Comparison of ENCODE assay signal across 10 mouse cellular contexts in the genomic region with DNA sequence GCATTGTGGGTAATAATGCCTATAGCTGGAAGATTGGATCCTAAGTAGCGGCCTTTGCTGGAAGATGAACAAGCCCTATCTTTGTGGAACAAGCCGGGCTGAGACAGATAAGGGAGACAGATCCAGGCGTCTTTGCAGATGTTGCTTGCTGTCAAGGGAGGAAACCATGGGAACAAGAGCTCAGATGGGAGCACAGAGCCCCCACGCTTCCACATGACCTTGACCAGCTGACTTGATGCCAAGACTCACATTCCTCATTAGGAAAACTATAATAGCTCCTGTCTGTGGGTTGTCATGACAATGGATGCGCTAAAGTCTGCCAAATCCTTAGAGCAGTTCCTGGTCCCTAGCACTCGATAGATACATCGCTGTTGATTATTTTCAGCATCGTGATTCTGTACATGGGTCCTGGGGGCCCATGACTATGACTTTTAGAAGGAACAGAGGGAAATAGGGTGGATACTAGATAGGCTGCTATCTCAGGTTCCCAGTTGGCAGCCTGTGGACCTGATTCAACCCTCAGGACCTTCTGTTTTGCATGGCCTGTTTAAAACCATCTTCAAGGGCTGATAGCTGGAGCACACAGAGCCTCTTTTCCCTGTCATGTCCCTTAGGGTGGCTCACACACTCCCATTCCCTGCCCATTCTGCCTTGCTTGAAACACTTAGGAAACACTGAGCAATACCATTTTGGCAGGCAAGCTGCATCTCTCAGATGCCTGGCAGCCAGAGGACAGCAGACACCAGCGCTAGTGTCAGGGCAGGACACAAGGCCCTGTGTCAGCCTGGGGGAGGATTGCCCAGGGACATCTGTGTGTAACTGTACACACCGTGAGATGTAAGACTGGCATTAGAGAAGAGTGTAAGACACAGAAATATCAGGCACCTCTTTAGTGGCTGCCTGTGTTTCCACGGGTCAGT. TPM values are rescaled to one million over a fixed set of nuclear protein-coding genes. Genes with fewer than 3 reads are reported as not detected.
DNase-seq lines count a peak whose midpoint lies in the region; ATAC-seq and TF ChIP-seq lines count a peak whose summit lies in the region.
"Had no signal": no experiment of that assay in that cellular context is flagged by ENCODE, and none has a peak within 500 bp of the region (broad histone marks: within the 10 kb centered on the region; RNA-seq: fewer than 3 reads in every experiment).

No protein-coding gene starts in this region.

- no peak overlapping the region for H3K4me3 ChIP-seq in forebrain, embryonic 14.5 days (ENCODE audit: low read depth, low read length)
- H3K4me3 ChIP-seq in forebrain, embryonic 11.5 days (ENCODE audit: low read depth, low read length), result no peak overlapping the region
- no peak overlapping the region for H3K4me3 ChIP-seq in neural tube, embryonic 15.5 days (replicated peaks)
- no peak overlapping the region for H3K4me3 ChIP-seq in stomach, postnatal 0 days (ENCODE audit: low read depth, low read length)
- H3K4me3 ChIP-seq: neural tube, embryonic 12.5 days had no signal

- no peak overlapping the region for H3K4me2 ChIP-seq in forebrain, embryonic 14.5 days (ENCODE audit: low read length)
- no peak overlapping the region for H3K4me2 ChIP-seq in forebrain, embryonic 11.5 days (ENCODE audit: low read depth, low read length, severe bottlenecking)
- no peak overlapping the region for H3K4me2 ChIP-seq in neural tube, embryonic 15.5 days
- H3K4me2 ChIP-seq in stomach, postnatal 0 days (replicated peaks; ENCODE audit: low read depth), result no peak overlapping the region
- H3K4me2 ChIP-seq: neural tube, embryonic 12.5 days had no signal

- H3K4me1 ChIP-seq in forebrain, embryonic 14.5 days (ENCODE audit: control insufficient read depth, insufficient read depth, low read length), result no peaks in the 10 kb centered on the region
- H3K4me1 ChIP-seq in forebrain, embryonic 11.5 days (replicated peaks; ENCODE audit: control insufficient read depth, insufficient read depth, low read length), result no peaks in the 10 kb centered on the region
- peaks cover 15% of the 10 kb centered on the region for H3K4me1 ChIP-seq in neural tube, embryonic 15.5 days
- no peaks in the 10 kb centered on the region for H3K4me1 ChIP-seq in stomach, postnatal 0 days (replicated peaks; ENCODE audit: control insufficient read depth, insufficient read depth)
- H3K4me1 ChIP-seq: neural tube, embryonic 12.5 days had no signal

- H3K27ac ChIP-seq in forebrain, embryonic 14.5 days (ENCODE audit: low read depth, low read length), result peak overlapping the region; percentile 14; the same call in 1 of the 2 replicates
- H3K27ac ChIP-seq in forebrain, embryonic 11.5 days (ENCODE audit: low read depth, low read length), result no peak overlapping the region
- peak overlapping the region; percentile 1 for H3K27ac ChIP-seq in neural tube, embryonic 15.5 days (replicated peaks)
- H3K27ac ChIP-seq in stomach, postnatal 0 days (replicated peaks), result no peak overlapping the region
- H3K27ac ChIP-seq: neural tube, embryonic 12.5 days had no signal

- TF ChIP-seq CTCF in stomach, postnatal 0 days (IDR thresholded peaks at IDR 0.05; ENCODE audit: low read depth), result no peak

- H3K36me3 ChIP-seq in forebrain, embryonic 14.5 days (ENCODE audit: control insufficient read depth, insufficient read depth, low read length), result no peaks in the 10 kb centered on the region
- H3K36me3 ChIP-seq in forebrain, embryonic 11.5 days (ENCODE audit: control insufficient read depth, insufficient read depth, low read length), result no peaks in the 10 kb centered on the region
- no peaks in the 10 kb centered on the region for H3K36me3 ChIP-seq in neural tube, embryonic 15.5 days
- H3K36me3 ChIP-seq in stomach, postnatal 0 days (ENCODE audit: control insufficient read depth, insufficient read depth, low read length), result no peaks in the 10 kb centered on the region
- H3K36me3 ChIP-seq: neural tube, embryonic 12.5 days had no signal

- DNase-seq in forebrain, embryonic 14.5 days (ENCODE audit: low spot score), result peak; percentile 33
- no peak for DNase-seq in forebrain, embryonic 11.5 days (ENCODE audit: low spot score)
- no peak for DNase-seq in neural tube, embryonic 10.5 days (ENCODE audit: extremely low spot score, low spot score)
- peak; percentile 70 to 78 for DNase-seq in left cerebral cortex, adult 9 months (ENCODE audit: low spot score in 2 of 2)
- peak; percentile 81 for DNase-seq in testis, postnatal 10 days (ENCODE audit: low spot score)
- no peak for DNase-seq in stomach, postnatal 0 days (ENCODE audit: low spot score)
- no peak for DNase-seq in cerebellum, adult 8-10 months

- H3K27me3 ChIP-seq in forebrain, embryonic 14.5 days (replicated peaks; ENCODE audit: control insufficient read depth, insufficient read depth, low read length), result no peaks in the 10 kb centered on the region
- H3K27me3 ChIP-seq in forebrain, embryonic 11.5 days (ENCODE audit: control insufficient read depth, insufficient read depth, low read length), result no peaks in the 10 kb centered on the region
- H3K27me3 ChIP-seq in neural tube, embryonic 15.5 days (replicated peaks), result no peaks in the 10 kb centered on the region
- H3K27me3 ChIP-seq in stomach, postnatal 0 days (ENCODE audit: control insufficient read depth, insufficient read depth, low read length), result no peaks in the 10 kb centered on the region
- H3K27me3 ChIP-seq: neural tube, embryonic 12.5 days had no signal

- H3K9ac ChIP-seq in forebrain, embryonic 14.5 days (ENCODE audit: low read length), result no peak overlapping the region
- no peak overlapping the region for H3K9ac ChIP-seq in forebrain, embryonic 11.5 days (ENCODE audit: low read length)
- no peak overlapping the region for H3K9ac ChIP-seq in neural tube, embryonic 15.5 days (replicated peaks)
- H3K9ac ChIP-seq in stomach, postnatal 0 days (ENCODE audit: low read length), result no peak overlapping the region
- H3K9ac ChIP-seq: neural tube, embryonic 12.5 days had no signal

- TF ChIP-seq EP300 in stomach, postnatal 0 days (optimal IDR thresholded peaks at IDR 0.05), result no peak

- H3K9me3 ChIP-seq in forebrain, embryonic 14.5 days (replicated peaks; ENCODE audit: control insufficient read depth, low read length), result no peaks in the 10 kb centered on the region
- no peaks in the 10 kb centered on the region for H3K9me3 ChIP-seq in forebrain, embryonic 11.5 days (ENCODE audit: control insufficient read depth, low read length)
- no peaks in the 10 kb centered on the region for H3K9me3 ChIP-seq in neural tube, embryonic 15.5 days (replicated peaks)
- H3K9me3 ChIP-seq in stomach, postnatal 0 days (ENCODE audit: control insufficient read depth, low read length), result no peaks in the 10 kb centered on the region
- H3K9me3 ChIP-seq: neural tube, embryonic 12.5 days had no signal

- ATAC-seq in forebrain, embryonic 14.5 days, result no peak
- ATAC-seq in forebrain, embryonic 11.5 days (replicated peaks; ENCODE audit: low FRiP score), result no peak
- ATAC-seq in neural tube, embryonic 15.5 days (ENCODE audit: low FRiP score), result no peak
- ATAC-seq in stomach, postnatal 0 days (ENCODE audit: low FRiP score, low TSS enrichment), result no peak

- 77% methylated on average over 11 of the region's 11 CpGs for WGBS in forebrain, embryonic 14.5 days
- WGBS in forebrain, embryonic 11.5 days, result 89% methylated on average over 11 of the region's 11 CpGs
- WGBS in neural tube, embryonic 15.5 days, result 64% methylated on average over 11 of the region's 11 CpGs
- 72% methylated on average over 11 of the region's 11 CpGs for WGBS in stomach, postnatal 0 days

RNA-seq across cellular contexts. Expression of gene Xkr8, which starts 11.9 kb away (rescaled TPM):
- polyA plus RNA-seq in forebrain, embryonic 14.5 days (2014; fragmentation: Nextera tagmentation; extraction: Ambion mirVana), result 3.2 and 6.0 TPM in 2 replicates
- 4.8 and 5.5 TPM in 2 replicates for polyA plus RNA-seq in forebrain, embryonic 11.5 days (2014; fragmentation: Nextera tagmentation; extraction: Ambion mirVana)
- polyA plus RNA-seq in neural tube, embryonic 15.5 days (2015; fragmentation: Nextera tagmentation; extraction: Ambion mirVana), result 6.2 and 6.4 TPM in 2 replicates
- 1.8 and 2.5 TPM in 2 replicates for polyA plus RNA-seq in stomach, postnatal 0 days (2015; fragmentation: Nextera tagmentation; extraction: Ambion mirVana)

RNA-seq across cellular contexts. Expression of gene Smpdl3b, which starts 12.8 kb away (rescaled TPM):
- polyA plus RNA-seq in forebrain, embryonic 14.5 days (2014; fragmentation: Nextera tagmentation; extraction: Ambion mirVana), result 1.3 and 1.5 TPM in 2 replicates
- 3.8 and 4.6 TPM in 2 replicates for polyA plus RNA-seq in forebrain, embryonic 11.5 days (2014; fragmentation: Nextera tagmentation; extraction: Ambion mirVana)
- polyA plus RNA-seq in neural tube, embryonic 15.5 days (2015; fragmentation: Nextera tagmentation; extraction: Ambion mirVana), result 0.54 and 0.64 TPM in 2 replicates
- polyA plus RNA-seq in stomach, postnatal 0 days (2015; fragmentation: Nextera tagmentation; extraction: Ambion mirVana), result 4.6 and 5.2 TPM in 2 replicates

RNA-seq across cellular contexts. Expression of gene Rpa2, which starts 23.9 kb away (rescaled TPM):
- polyA plus RNA-seq in forebrain, embryonic 14.5 days (2014; fragmentation: Nextera tagmentation; extraction: Ambion mirVana), result 79.1 and 89.1 TPM in 2 replicates
- 177 and 187 TPM in 2 replicates for polyA plus RNA-seq in forebrain, embryonic 11.5 days (2014; fragmentation: Nextera tagmentation; extraction: Ambion mirVana)
- 35.8 and 58.8 TPM in 2 replicates for polyA plus RNA-seq in neural tube, embryonic 15.5 days (2015; fragmentation: Nextera tagmentation; extraction: Ambion mirVana)
- polyA plus RNA-seq in stomach, postnatal 0 days (2015; fragmentation: Nextera tagmentation; extraction: Ambion mirVana), result 29.8 and 32.1 TPM in 2 replicates

RNA-seq across cellular contexts. Expression of gene Themis2, which starts 51.9 kb away (rescaled TPM):
- 0.42 and 0.45 TPM in 2 replicates for polyA plus RNA-seq in forebrain, embryonic 14.5 days (2014; fragmentation: Nextera tagmentation; extraction: Ambion mirVana)
- polyA plus RNA-seq in forebrain, embryonic 11.5 days (2014; fragmentation: Nextera tagmentation; extraction: Ambion mirVana), result 0.87 and 1.0 TPM in 2 replicates
- polyA plus RNA-seq in neural tube, embryonic 15.5 days (2015; fragmentation: Nextera tagmentation; extraction: Ambion mirVana), result 0.50 and 1.5 TPM in 2 replicates
- polyA plus RNA-seq in stomach, postnatal 0 days (2015; fragmentation: Nextera tagmentation; extraction: Ambion mirVana), result 0.72 and 0.79 TPM in 2 replicates
- polyA plus RNA-seq: C2C12 had no signal

Comparison
In these comparisons a context has a peak if more than half of its experiments do, and no peak if none do; other contexts are left out.
1. DNase-seq: peak in forebrain, embryonic 14.5 days (single experiment), left cerebral cortex, adult 9 months (2 of 2) and testis, postnatal 10 days (single experiment); none in forebrain, embryonic 11.5 days (single experiment), neural tube, embryonic 10.5 days (single experiment), stomach, postnatal 0 days (single experiment) and cerebellum, adult 8-10 months (single experiment).
2. H3K27ac ChIP-seq: peak in forebrain, embryonic 14.5 days (single experiment) and neural tube, embryonic 15.5 days (single experiment); none in forebrain, embryonic 11.5 days (single experiment) and stomach, postnatal 0 days (single experiment).